Mouse (Mus musculus): ENCODE data around the gene Pfkm.

GRCm38 (mm10) chr15:98051685-98052084, 40.7 kb upstream of the Pfkm start:
- TF ChIP-seq CTCF (IDR thresholded peaks at IDR 0.05) (no peak), EP300 (IDR thresholded peaks at IDR 0.05) (no peak)
